Mouse (Mus musculus) left cerebral cortex, adult 11 months (tissue): Measurements from ENCODE around the gene Sfn.
"Not testable (repeated sequence)": the region's sequence is repeated elsewhere in the genome, so short reads cannot be mapped to it uniquely, and the experiment has no call there.

Experiments
- DNase-seq: peaks from one replicate; pipeline ENCODE4 v3.0.0; 2022; ENCODE audit warnings: low spot score

Sfn gene

DNA sequence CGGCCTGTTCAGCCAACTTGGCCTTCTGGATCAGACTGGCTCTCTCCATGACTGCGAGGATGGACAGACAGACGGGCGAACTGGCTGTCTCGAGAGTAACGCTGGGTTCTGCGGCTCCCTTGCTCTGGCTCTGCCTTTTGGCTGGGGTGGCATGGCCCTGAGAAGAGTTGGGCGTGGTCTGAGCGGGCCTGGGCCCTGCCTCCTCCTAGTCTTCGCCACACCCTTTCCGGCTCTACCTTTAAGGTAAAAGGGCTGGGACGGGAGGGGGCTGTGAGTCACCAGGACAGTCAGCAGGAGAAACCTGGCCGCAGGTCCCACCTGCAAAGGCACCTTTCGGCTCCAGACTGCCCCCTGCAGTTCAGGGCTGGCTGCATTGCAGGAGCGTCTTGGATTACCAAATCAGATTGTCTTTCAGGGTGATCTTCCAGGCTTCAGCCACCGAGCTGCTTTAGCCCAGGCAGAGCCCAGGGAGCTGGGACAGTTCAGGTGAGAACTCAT is at the start of gene Sfn:
Gene Sfn (minus strand): TSS at position 448 of the 498 bp plus-strand sequence.
- DNase-seq = no peak

DNA sequence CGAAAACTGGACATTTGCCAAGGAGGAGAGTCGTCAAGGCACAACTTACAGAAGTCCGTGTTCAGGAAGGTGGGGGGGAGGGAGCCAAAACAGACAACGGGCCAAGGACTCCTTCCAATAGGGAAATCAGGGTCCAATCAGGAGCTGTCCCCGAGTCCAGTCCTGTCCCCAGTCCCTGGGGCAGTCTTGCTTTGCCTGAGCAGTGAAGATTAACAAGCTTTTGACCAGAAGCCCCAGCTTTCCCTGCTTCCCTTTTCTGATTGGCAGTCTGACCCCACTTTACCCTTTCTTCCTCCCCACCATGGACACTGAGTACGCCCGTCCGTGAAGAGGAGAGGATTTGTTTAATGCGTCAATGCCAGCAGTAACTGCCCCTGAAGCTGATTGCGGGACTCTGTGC is 49.5 kb upstream of the Sfn start:
- DNase-seq = no peak

DNA sequence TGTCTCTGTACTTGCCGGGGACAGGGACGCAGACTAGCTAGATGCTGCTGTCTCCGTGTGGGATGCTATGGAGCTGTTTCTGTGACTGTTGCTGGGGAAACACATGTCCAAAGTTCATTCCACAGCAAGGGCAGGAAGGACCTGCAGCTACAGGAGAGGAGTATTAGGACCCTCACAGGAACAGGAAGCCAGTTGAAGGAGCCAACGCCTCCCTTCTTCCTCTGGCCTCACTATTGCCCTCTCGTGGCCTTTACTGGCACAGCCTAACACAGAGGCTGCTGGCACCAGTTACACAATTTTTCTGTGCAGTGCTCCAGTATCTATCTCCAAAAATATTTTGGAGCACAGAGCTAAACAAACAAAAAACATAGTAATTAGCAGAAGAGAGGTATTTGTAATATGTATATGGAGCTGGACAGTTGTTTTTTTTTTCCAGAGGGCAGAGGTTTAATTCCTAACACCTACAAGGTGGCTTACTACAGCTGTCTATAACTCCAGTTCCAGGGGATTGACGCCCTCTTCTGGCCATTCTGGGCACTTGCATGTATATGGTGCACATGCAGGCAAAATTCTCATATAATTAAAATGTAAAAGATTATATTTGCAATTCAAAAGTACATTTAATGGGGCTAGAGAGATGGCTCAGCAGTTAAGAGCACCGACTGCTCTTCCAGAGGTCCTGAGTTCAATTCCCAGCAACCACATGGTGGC is 48.2 kb upstream of the Sfn start, which contains the start of gene Zdhhc18:
Gene Zdhhc18 (minus strand): TSS at position 166 of the 711 bp plus-strand sequence.
- no peak for DNase-seq

DNA sequence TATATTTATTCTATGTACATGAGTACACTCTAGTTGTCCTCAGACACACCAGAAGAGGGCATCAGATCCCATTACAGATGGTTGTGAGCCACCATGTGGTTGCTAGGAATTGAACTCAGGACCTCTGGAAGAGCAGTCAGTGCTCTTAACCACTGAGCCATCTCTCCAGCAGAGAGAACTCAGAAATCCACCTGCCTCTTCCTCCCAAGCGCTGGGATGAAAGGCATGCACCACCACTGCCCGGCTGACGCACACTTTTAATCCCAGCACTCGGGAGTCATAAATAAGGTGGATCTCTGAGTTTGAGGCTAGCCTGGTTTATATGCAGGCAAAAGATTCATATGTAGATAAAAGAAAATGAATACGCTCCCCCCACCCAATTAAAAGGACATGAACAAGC is 47.5 kb upstream of the Sfn start:
- not testable (repeated sequence) for DNase-seq

DNA sequence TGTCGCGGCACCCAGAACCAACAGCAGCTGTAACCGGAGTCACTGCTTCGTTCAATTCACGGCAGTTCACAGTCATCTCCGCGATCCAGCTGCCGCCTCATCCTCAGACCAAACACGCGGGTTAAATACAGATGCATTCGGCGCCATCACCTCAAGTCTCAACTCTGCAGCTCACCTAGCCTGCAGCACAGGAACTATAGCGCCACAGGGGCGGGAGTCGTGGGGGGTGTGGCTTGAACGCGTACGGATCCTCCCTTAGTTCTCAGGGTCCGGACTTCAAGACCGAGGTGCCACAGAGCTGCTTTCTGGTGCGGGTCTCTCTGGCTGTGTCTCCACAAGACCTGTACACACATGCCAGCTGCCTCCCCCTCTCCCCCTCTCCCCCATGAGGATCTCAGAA is 43.7 kb upstream of the Sfn start:
- no peak for DNase-seq

DNA sequence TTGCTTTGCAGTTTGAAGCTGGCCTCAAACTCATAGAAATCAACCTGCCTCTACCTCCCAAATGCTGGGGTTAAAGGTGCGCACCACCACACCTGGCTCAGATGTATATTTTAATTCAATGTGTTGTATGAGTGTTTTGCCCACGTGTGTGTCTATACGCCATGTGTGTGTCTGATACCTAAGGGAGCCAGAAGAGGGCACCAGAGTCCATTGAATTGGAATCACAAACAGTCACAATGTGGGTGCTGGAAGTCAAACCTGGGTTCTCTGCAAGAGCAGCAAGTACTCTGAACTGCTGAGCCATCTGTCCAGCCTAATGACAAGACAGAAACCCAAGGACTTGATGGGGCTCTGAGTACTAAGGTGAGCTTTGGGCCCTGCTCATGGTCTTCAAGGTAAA is 43.2 kb upstream of the Sfn start:
- DNase-seq = no peak

DNA sequence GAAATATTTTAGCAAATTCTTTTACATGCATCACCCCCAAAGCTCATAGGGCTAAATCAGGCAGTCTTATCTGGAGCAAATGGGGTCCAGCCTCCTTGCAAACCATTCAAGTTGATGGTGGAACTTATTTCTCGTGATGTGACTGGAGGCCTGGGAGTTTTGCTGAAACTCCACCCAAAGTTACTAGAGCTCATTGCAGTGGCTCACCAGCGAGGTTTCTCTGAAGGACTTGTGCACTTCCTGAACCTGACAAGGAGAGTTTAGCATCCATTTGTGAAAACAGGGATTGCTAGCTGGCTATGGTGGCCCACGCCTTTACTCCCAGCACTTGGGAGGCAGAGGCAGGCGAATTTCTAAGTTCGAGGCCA is 32.1 kb upstream of the Sfn start:
- no peak for DNase-seq

DNA sequence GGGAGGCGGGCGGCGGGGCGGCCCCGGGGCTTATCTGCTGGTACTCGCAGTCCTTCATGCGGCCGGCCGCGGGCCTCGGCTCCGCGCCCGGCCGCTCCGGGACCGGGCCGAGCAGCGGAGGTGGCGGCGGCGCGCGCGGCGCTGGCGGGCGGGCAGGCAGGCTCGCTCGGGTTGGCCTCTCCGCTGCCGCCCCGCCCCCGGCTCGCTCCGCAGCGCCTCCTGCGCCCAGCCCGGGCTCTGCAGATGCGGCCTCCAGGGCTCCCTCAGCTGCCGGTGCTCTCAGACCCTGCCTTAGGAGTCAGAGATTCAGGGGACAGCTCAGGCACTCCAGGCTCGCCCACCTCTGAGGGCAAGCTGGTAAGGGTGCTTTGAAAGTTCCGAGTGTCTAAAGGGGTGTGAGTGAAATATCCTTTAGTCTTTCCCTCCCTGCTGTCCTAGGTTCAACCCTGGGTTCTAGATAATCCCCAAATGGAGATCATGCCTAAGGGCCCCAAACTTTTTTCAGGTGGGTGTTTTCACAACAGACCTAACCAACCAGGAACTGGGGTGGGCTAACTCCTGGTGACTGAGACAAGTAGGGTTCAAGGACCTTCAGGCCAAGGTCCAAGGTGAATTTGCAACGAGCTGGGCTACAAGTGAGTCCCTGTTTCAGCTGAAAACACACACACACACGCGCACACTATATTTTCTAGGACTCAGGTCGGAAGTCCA is 31.5 kb upstream of the Sfn start:
- DNase-seq = peak; percentile 74

DNA sequence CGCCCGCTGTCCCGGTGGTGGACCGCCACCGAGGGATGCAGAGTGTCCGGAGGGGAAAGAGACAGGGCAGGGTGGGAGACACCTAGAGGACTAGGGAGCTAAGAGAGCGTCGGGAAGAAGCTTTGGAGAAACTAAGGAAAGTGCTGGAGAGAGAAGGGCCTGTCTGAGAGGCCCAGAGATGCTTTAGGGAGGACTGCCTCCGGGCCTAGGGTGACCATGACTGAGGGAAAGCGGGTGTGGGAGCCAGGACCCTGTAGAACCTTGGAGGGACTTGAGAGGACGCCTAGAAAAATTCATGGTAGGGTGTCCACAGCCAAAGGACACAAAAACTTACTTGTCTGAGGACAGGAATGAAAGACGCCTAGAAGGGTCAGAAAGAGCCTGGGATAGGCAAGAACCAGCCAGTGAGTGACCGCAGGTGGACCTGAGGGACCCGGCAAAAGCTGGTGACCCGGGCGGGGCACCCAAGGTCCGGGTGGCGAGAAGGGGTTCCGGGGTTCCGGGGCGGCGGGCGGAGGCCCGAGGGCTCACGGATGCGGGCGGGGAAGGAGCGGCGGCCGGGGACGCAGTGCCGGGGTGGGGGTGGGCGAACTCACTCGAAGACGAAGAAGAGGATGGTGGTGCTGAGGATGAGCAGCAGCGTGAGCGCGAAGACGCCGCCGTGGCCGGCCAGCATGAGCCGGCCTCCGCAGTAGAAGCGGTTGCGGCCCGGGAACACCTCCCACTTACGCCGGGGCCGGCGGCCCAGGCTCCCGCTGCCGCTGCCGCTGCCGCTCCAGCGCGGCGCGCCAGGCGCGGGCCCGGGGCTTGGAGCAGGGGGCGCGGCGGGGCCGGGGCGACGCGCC is 30.7 kb upstream of the Sfn start:
- DNase-seq = no peak

DNA sequence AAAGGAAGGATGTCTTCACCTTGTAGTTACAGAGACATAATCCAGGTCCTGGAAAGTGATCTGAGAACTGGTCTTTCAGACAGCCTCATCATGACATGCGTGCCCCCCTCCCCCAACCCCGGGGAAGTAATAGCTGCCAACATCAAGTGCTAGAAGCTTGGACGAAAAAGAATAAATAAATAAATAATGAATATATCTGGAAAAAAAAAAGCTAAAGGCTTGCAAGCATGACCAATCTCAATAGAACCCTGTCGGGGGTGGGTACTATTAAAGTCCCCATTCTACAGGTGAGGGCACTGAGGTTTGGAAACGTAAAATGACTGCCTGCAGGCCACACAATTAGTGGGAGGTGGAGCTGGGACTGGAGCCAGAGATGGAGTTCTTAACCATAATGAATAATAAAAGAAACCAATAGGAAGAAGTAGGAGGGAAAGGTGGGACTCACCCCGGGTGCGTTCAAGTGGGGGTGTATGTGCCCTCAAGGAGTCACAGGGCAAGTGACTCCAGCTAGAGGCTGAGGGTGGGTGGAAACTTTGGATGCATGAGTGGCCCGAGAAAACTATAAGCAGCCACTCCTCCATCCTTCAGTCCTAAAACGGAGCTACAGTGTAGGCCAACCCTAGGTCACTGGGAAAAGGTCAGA is 29.9 kb upstream of the Sfn start:
- no peak for DNase-seq

DNA sequence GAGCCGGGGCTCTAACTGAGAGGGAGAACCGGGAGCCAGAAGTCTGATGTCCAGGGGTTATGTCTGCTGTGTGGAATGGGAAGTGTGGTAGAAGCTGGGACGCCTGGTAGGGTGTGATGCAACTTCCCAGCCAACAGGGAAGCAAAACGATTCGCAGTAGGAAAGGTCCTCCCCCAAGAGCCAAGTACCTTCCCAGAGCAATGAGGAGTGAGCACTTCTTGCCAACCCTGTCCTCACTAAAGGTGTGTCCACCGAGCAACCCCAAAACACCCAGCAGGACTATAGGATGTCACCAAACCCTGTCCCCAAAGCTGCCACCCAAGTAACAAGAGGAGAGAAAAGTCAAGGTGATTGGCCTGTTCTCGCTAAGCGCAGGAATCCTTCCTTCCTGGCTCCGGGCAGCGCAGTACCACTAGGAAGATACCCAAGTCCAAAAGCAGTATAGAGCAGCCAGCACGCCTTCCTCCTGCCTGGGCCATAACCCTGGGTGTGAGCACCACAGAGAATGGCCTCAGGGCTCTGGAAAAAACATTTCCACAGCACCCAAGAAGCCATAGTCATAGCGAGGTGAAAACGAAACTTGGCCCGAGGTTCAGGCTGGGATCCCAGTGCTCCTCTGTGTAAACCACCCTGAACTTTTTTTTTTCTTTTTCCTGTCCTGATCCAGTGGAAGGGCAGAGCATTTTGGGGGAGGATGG is 29.3 kb upstream of the Sfn start:
- no peak for DNase-seq

DNA sequence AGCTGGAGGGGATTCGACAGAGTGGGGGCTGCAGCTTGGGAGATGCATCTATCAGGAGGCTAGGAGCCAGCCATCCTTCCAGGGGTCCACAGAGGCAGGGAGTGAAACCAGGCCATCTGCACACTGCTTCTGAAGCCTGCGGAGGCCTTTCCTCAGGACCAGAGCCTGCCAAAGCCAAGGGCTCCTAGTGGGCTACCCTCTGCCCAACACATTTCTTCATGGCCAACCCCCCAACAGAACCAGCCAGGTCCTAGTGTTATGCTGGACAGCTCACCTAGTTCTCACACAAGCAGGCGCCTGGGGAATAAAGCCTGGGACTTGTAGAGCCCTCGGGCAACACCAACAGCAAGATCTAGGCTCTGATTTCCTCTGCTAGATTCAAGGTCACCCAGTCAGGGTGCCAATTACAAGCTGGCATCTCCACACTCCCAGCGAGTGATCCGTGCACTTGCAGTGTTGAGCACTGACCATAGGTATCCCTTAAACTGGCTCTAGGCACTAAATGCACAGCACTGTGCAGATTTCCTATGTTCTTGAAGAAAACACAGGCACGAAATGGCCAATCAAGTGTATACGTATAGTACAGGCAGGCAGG is 28.5 kb upstream of the Sfn start:
- no peak for DNase-seq

DNA sequence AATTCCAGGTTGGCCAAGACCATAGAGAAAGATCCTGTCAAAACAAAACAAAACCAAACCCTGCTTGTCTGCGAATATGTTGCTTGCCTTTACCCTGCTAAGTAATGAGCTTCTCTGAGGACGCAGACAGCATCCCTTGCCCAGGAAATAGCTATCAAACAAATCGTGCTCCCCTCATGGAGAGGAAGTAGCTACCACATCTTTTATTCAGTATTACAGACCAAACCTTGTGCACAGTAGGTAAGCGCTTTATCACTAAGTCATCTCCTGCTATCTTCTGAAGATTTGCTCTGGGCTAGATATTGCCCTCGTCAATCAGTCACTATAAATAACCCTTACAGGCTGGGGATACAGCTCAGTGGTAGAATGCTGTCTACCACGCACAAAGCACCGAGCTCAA is 27.2 kb upstream of the Sfn start:
- DNase-seq = no peak

DNA sequence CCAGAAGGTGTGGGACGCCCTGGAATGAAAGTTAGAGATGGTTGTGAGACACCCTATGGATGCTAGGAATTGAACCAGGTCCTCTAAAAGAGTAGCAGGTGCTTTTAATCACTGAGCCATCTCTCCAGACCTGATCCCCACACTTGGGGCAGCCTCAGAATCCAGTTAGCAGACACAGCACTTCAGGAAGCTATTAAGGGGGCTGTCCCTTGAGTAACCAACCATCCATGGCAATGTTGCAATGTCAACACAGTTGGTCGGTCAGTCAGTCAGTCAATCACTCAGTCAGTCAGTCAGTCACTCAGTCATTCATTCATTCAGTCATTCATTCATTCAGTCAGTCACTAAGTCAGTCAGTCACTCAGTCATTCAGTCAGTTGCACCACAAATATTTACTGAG is 26.5 kb upstream of the Sfn start:
- no peak for DNase-seq

DNA sequence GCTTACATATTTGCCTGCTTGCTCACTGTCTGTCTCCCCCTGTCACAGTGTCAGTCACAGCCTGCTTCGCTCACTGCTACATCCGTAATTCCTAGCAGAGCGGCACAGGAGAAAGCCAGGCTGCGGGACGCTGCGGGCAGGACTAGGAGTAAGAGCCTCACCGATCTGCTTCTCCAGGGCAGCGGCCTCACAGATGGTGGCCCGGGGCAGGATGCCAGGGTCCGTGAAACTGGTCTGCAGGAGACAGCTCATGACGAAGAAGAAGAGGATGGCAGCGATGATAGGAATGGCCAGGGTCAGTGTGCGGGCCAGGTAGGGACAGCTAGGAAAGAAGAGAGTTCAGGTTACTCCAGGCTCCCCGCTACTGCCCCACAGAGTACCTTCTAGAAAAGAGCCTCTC is 25.1 kb upstream of the Sfn start:
- DNase-seq = no peak

DNA sequence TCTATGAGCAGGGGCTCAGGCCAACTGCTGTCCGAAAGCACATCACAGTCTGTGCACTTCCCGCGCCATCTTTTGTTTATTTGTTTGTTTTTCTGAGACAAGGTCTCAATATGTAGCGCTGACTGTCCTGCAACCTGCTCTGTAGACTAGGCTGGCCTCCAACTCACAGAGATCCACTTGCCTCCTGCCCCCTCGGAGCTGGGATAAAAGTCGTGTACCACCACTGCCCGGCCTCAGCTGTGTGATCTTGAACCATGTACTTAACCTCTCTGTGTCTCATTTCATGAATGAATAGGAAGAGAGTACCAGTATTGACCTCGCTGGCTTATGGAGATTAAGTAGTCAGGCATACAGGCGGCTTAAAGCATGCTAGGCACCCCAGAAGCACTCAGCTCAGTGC is 24.7 kb upstream of the Sfn start:
- no peak for DNase-seq

DNA sequence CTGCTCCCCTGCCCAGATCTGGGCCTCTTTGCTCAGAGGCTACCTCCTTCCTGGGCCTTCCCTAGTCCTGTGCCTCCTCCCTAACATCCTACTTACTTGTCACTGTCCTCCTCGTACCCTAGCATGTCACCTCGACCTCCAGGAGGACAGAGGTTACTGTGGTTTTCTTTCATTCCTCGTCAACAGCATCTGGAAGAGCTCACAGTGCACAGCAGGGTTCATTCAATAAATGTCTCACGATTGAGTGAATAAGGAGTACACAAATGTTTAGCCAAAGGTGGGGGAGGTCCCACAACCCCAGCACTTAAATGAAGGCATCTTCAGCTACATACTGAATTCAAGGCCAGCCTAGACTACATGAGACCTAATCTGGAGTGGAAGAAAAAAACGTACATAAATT is 24.3 kb upstream of the Sfn start:
- no peak for DNase-seq

DNA sequence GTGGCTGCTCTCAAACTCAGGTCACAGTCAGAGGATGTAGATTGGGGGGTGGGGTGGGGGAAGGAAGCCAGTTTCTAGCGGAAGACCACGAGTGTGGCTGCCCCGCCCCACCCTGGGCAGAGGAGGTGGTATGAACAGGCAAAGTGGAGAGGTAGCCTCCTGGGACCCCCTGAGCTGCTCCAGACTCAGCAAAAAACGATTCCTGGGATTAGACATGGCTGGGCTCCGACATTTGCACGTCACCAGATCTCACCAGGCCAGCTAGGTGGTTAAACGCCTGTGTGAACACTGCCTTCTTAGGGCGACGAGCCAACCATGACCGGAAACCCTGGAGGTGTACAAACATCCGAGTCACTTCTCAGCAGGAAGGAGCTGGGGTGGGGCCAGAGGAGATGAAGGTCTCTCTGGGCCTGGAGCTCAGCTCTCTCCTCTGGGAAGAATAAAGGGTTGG is 23.7 kb upstream of the Sfn start:
- no peak for DNase-seq

DNA sequence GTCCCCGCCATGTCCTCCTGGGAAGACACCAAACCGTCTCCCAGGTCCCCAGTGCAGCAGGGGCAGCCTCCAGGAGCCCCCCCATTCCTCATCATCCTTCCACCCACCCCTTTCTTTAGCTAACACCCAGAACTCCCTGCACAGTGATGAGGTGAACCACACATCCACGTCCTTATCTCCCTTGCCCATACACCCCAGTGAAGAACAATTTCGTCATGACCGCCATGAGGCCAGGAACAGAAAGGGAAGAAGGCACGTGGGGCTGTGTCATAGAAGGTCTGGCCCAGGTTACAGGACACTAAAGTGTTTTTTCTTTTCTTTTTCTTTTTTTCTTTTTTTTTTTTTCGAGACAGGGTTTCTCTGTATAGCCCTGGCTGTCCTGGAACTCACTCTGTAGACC is 22.9 kb upstream of the Sfn start:
- DNase-seq = no peak

DNA sequence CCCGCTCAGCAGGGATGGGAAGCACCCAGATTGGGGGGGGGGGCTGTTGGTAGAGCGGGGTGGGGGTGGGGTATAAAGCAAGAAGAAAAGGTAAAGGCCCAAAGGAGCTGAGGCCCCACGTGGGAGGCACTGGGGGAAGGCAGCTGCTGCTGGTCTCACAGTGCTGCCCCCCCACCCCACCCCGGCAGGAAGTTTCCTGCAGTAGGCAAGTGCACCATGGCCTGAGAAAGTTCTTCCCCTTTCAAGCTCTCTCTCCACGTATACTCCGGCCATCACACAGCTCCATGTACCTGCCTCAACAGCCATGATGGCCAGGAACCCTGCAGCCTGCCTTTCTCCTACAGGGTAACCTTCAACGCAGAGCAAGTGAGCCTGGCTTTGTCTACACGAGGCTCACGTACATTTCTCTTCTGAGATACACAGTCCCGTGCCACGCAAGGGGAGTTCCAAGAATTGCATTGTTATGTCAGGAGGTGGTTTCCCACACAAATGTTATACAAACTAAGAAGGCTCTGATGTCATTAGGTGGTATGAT is 20.3 kb upstream of the Sfn start:
- DNase-seq = no peak

DNA sequence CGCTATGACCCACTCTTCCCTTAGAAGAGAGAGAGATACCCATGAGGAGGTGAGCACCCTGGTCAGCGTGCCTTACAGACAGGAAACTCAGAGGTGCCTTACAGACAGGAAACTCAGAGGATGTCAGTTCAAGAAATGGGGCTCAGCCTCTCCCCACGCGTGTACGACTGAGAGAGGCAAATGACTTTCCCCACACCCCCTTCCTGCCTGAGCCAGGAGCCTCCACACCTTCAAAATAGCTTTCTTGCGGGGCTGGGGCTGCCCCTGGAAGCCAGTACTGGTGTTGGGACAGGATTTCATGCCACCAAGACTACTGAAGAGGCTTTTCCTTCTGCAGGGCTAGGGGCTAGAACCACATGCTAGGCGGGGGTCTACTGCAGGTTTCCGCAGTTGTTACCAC is 18.7 kb upstream of the Sfn start:
- DNase-seq = no peak
